Mouse (Mus musculus) left cerebral cortex, postnatal 4 days (tissue): Measurements from ENCODE around the gene Mgat5. TPM values are rescaled to one million over a fixed set of nuclear protein-coding genes. Genes with fewer than 3 reads are reported as not detected.
A peak's percentile ranks its signal among the peaks of the same experiment; 100 is the strongest.

Source experiments
- DNase-seq: peaks from one replicate; pipeline ENCODE4 v3.0.0-alpha.2; 2022
- intact Hi-C: fragments of 180-260 bp; cut with DNase I; formaldehyde crosslinking; loops from one replicate; pipeline ENCODE4 v1.15.1; 2025
- total RNA-seq, 2 experiments: library from RNA; stranded (reverse); gene quantifications; 2 replicates each; pipeline ENCODE4 v1.2.3; 2021

Mgat5 gene
- total RNA-seq, 2 experiments from 2014 or later, result 48.2 to 48.9 TPM

GRCm38 (mm10) chr1:127420383-127420782 lies 215.6 kb downstream of the Mgat5 start:
- intact Hi-C loops, result no loop called here

GRCm38 (mm10) chr1:127420795-127421194 lies 216.0 kb downstream of the Mgat5 start:
- intact Hi-C loops, result no loop called here
- no peak for DNase-seq

More at GRCm38 (mm10) chr1:127420383-127420782, 215.6 kb downstream of the Mgat5 start:
- DNase-seq, result no peak

GRCm38 (mm10) chr1:127422565-127422964 lies 217.8 kb downstream of the Mgat5 start:
- intact Hi-C loops, result no loop called here
- DNase-seq, result peak; percentile 59

- intact Hi-C loops, result no loop called here
- DNase-seq, result peak; percentile 21
Observed at GRCm38 (mm10) chr1:127425021-127425532, 220.3 kb downstream of the Mgat5 start.

GRCm38 (mm10) chr1:127430290-127430689 lies 225.5 kb downstream of the Mgat5 start:
- intact Hi-C loops, result no loop called here

GRCm38 (mm10) chr1:127434829-127435228 lies 230.0 kb downstream of the Mgat5 start:
- DNase-seq, result no peak
- intact Hi-C loops, result no loop called here

More at GRCm38 (mm10) chr1:127430290-127430689, 225.5 kb downstream of the Mgat5 start:
- DNase-seq, result peak; percentile 50

GRCm38 (mm10) chr1:127437091-127437490 lies 232.3 kb downstream of the Mgat5 start:
- intact Hi-C loops, result no loop called here

GRCm38 (mm10) chr1:127439452-127439891 lies 234.7 kb downstream of the Mgat5 start:
- intact Hi-C loops, result no loop called here
- DNase-seq, result no peak

More at GRCm38 (mm10) chr1:127437091-127437490, 232.3 kb downstream of the Mgat5 start:
- no peak for DNase-seq

- no peak for DNase-seq
- intact Hi-C loops, result no loop called here
Observed at GRCm38 (mm10) chr1:127441007-127441406, 236.2 kb downstream of the Mgat5 start.

- DNase-seq, result no peak
- intact Hi-C loops, result no loop called here
Observed at GRCm38 (mm10) chr1:127441736-127442135, 236.9 kb downstream of the Mgat5 start.

GRCm38 (mm10) chr1:127442880-127443877 lies 238.4 kb downstream of the Mgat5 start:
- DNase-seq, result no peak
- intact Hi-C loops, result no loop called here

- DNase-seq, result no peak
- intact Hi-C loops, result no loop called here
Observed at GRCm38 (mm10) chr1:127444836-127445485, 240.1 kb downstream of the Mgat5 start.

- intact Hi-C loops, result no loop called here
Observed at GRCm38 (mm10) chr1:127453397-127453796, 248.6 kb downstream of the Mgat5 start.

GRCm38 (mm10) chr1:127459015-127459451 lies 254.2 kb downstream of the Mgat5 start:
- DNase-seq, result peak; percentile 70
- intact Hi-C loops, result loop anchor here (5.0 kb wide), 2 partner anchors 257 to 442 kb away; no protein-coding TSS in a partner anchor

More at GRCm38 (mm10) chr1:127453397-127453796, 248.6 kb downstream of the Mgat5 start:
- DNase-seq, result no peak

GRCm38 (mm10) chr1:127459576-127459975 lies 254.8 kb downstream of the Mgat5 start:
- DNase-seq, result no peak
- intact Hi-C loops, result loop anchor here (5.0 kb wide), 2 partner anchors 257 to 442 kb away; no protein-coding TSS in a partner anchor

- intact Hi-C loops, result no loop called here
- no peak for DNase-seq
Observed at GRCm38 (mm10) chr1:127461017-127461416, 256.2 kb downstream of the Mgat5 start.

GRCm38 (mm10) chr1:127464041-127464440 lies 259.2 kb downstream of the Mgat5 start:
- DNase-seq, result no peak
- intact Hi-C loops, result no loop called here

- no peak for DNase-seq
- intact Hi-C loops, result no loop called here
Observed at GRCm38 (mm10) chr1:127465292-127465691, 260.5 kb downstream of the Mgat5 start.

- intact Hi-C loops, result no loop called here
- no peak for DNase-seq
Observed at GRCm38 (mm10) chr1:127467238-127467637, 262.4 kb downstream of the Mgat5 start.

GRCm38 (mm10) chr1:127470175-127470574 lies 265.4 kb downstream of the Mgat5 start:
- intact Hi-C loops, result no loop called here
- DNase-seq, result no peak

- intact Hi-C loops, result no loop called here
- DNase-seq, result no peak
Observed at GRCm38 (mm10) chr1:127475756-127476155, 270.9 kb downstream of the Mgat5 start.
